Comparison of ENCODE assay signal across 27 mouse cellular contexts in the genomic region with DNA sequence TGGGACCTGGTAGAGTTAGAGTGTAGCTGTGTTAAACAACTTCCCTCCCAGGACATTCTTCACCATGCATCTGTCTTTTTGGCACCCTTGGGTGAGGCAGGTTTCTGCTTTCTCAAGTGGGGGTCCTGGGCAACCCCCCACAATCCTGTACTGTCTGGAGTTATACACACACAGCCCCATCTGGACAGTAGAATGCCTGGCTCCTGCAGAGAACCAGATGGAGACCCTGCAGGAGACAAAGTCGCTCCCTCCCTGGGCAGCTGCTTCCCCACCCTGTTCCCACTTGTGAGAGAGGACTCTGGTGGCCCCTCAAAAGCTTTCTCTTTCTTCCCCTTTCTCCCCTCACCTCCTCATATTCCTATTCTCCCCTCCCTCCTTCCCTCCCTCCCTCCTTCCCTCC. TPM values are rescaled to one million over a fixed set of nuclear protein-coding genes. Genes with fewer than 3 reads are reported as not detected.
"Had no signal": no experiment of that assay in that cellular context is flagged by ENCODE, and none has a peak within 500 bp of the region (broad histone marks: within the 10 kb centered on the region; RNA-seq: fewer than 3 reads in every experiment).

No protein-coding gene starts in this region.

- H3K4me2 ChIP-seq: heart, embryonic 12.5 days; hindbrain, embryonic 12.5 days; hindbrain, embryonic 14.5 days; intestine, embryonic 15.5 days; limb, embryonic 13.5 days; limb, embryonic 15.5 days; liver, embryonic 11.5 days; liver, embryonic 13.5 days had no signal

- H3K27me3 ChIP-seq: intestine, embryonic 15.5 days; limb, embryonic 15.5 days; liver, embryonic 13.5 days had no signal

- ATAC-seq: hindbrain, embryonic 16.5 days; inflammation-experienced regulatory T-cells, adult 6 months; intestine, embryonic 15.5 days; intestine, postnatal 0 days had no signal

- H3K4me1 ChIP-seq: liver, embryonic 13.5 days had no signal

- H3K4me3 ChIP-seq: gastrocnemius, adult 2 months; heart, embryonic 10.5 days; heart, embryonic 12.5 days; hindbrain, embryonic 10.5 days; hindbrain, embryonic 12.5 days; intestine, embryonic 15.5 days; layer of hippocampus, adult 2 months; left cerebral cortex, adult 2 months; limb, embryonic 13.5 days; limb, embryonic 15.5 days; liver, embryonic 13.5 days had no signal

- H3K36me3 ChIP-seq: heart, embryonic 10.5 days; heart, embryonic 12.5 days; hindbrain, embryonic 10.5 days; hindbrain, embryonic 12.5 days; intestine, embryonic 15.5 days; limb, embryonic 13.5 days; limb, embryonic 15.5 days; liver, embryonic 13.5 days had no signal

- H3K9me3 ChIP-seq: intestine, embryonic 15.5 days; limb, embryonic 13.5 days; limb, embryonic 15.5 days; liver, embryonic 13.5 days had no signal

- H3K27ac ChIP-seq: gastrocnemius, adult 2 months; heart, embryonic 10.5 days; hindbrain, embryonic 10.5 days; hindbrain, embryonic 12.5 days; hindbrain, embryonic 14.5 days; intestine, embryonic 15.5 days; layer of hippocampus, adult 2 months; left cerebral cortex, adult 2 months; limb, embryonic 13.5 days; limb, embryonic 15.5 days; liver, embryonic 13.5 days had no signal

- DNase-seq: gastrocnemius, adult 2 months; gastrocnemius, postnatal 10 days; gastrocnemius, postnatal 25 days; heart, adult 18-20 months; heart, postnatal 10 days; heart, postnatal 4 days; kidney, adult 18-20 months; kidney, adult 8-10 months; kidney, postnatal 10 days; kidney, postnatal 25 days; kidney, postnatal 4 days; liver, embryonic 13.5 days had no signal

- H3K9ac ChIP-seq: heart, embryonic 12.5 days; hindbrain, embryonic 12.5 days; hindbrain, embryonic 14.5 days; intestine, embryonic 15.5 days; limb, embryonic 13.5 days; limb, embryonic 15.5 days; liver, embryonic 13.5 days had no signal

RNA-seq across cellular contexts. Expression of gene A530016L24Rik, which starts 49.3 kb away (rescaled TPM):
- polyA plus RNA-seq: hindbrain, embryonic 10.5 days; inflammation-experienced regulatory T-cells, adult 6 months; limb, embryonic 11.5 days had no signal
